Mouse (Mus musculus) cerebellum, adult 2 months (tissue): ENCODE measurements at regions not wholly inside any gene's neighbourhood (a gene's known extent, or its start where the extent isn't known, plus 50 kb on each side); places are given as distances from the start of the nearest gene placed in this dataset.

ENCODE experiments used
- CTCF ChIP-seq: fragments of 200-500 bp; IDR thresholded peaks from 2 replicates; pipeline ENCODE4 v1.5.1; 2011; ENCODE audit warnings: low read depth, mild to moderate bottlenecking, control low read depth, low read length, moderate library complexity, borderline replicate concordance; ENCODE audit not compliant: insufficient read depth
- POLR2A ChIP-seq: fragments of 200-500 bp; IDR thresholded peaks from 2 replicates; pipeline ENCODE4 v1.6.1; 2011; ENCODE audit warnings: low read length, control low read depth, borderline replicate concordance; ENCODE audit not compliant: insufficient read depth

GRCm38 (mm10) chr5:46023456-46023855 lies 166.0 kb upstream of the Lcorl start:
- TF ChIP-seq CTCF (no peak), POLR2A (no peak)
